Comparison of ENCODE assay signal across 26 mouse cellular contexts in the genomic region with DNA sequence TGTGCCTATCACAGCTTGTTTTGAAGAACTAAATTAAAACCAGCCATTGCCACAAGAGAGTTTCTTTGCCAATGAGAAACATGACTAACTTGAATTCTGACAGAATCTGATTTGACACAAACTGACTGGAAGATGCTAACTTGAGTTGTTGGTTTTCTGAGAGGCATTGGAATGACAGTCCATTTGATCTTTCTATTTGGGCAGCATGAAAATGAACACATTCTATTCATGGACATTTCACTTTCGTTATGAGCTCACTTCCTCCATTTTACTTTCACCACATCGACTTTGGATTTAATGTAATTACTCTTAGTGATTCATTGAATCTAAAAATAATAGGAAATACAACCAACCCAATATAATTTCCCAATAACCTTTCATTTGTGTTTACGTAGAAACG. TPM values are rescaled to one million over a fixed set of nuclear protein-coding genes. Genes with fewer than 3 reads are reported as not detected.
A peak's percentile ranks its signal among the peaks of the same experiment; 100 is the strongest.
DNase-seq lines count a peak whose midpoint lies in the region; ATAC-seq and TF ChIP-seq lines count a peak whose summit lies in the region.
"Had no signal": no experiment of that assay in that cellular context is flagged by ENCODE, and none has a peak within 500 bp of the region (broad histone marks: within the 10 kb centered on the region; RNA-seq: fewer than 3 reads in every experiment).

No protein-coding gene starts in this region.

- H3K9ac ChIP-seq in embryonic facial prominence, embryonic 11.5 days (replicated peaks; ENCODE audit: low read length): no peak overlapping the region
- H3K9ac ChIP-seq in CH12.LX (ENCODE audit: insufficient read depth, low read depth): no peak overlapping the region
- no peak overlapping the region for H3K9ac ChIP-seq in neural tube, embryonic 15.5 days (replicated peaks)
- H3K9ac ChIP-seq: embryonic facial prominence, embryonic 13.5 days; embryonic facial prominence, embryonic 15.5 days; forebrain, embryonic 12.5 days had no signal

- no peak for TF ChIP-seq RAD21 in CH12.LX (IDR thresholded peaks at IDR 0.05; ENCODE audit: low read depth, low read length)

- TF ChIP-seq POLR2A in CH12.LX (IDR thresholded peaks at IDR 0.05; ENCODE audit: low read depth, low read length): no peak

- no peak for ATAC-seq in embryonic facial prominence, embryonic 11.5 days (replicated peaks; ENCODE audit: insufficient number of reproducible peaks, low FRiP score, low TSS enrichment, low read depth)
- peak; percentile 35; the same call in 1 of the 2 replicates for ATAC-seq in granulocyte monocyte progenitor cell, adult 5-6 weeks (replicated peaks; ENCODE audit: poor library complexity, severe bottlenecking)
- no peak for ATAC-seq in neural tube, embryonic 15.5 days (ENCODE audit: low FRiP score)
- ATAC-seq: activated CD4-positive, CD25-positive, alpha-beta regulatory T cell, adult 4 months; CD4-positive, CD25-positive, alpha-beta regulatory T cell, adult 4 months; forebrain, embryonic 14.5 days; forebrain, embryonic 16.5 days; Patski had no signal

- 80% methylated on average over 4 of the region's 4 CpGs for WGBS in embryonic facial prominence, embryonic 11.5 days
- 84% methylated on average over 4 of the region's 4 CpGs for WGBS in embryonic facial prominence, embryonic 10.5 days
- WGBS in neural tube, embryonic 15.5 days: 92% methylated on average over 4 of the region's 4 CpGs

- no peak overlapping the region for H3K27ac ChIP-seq in embryonic facial prominence, embryonic 11.5 days (replicated peaks; ENCODE audit: low read depth, low read length)
- H3K27ac ChIP-seq in embryonic facial prominence, embryonic 10.5 days (replicated peaks): no peak overlapping the region
- no peak overlapping the region for H3K27ac ChIP-seq in CH12.LX (ENCODE audit: insufficient read depth, low read depth)
- no peak overlapping the region for H3K27ac ChIP-seq in neural tube, embryonic 15.5 days (replicated peaks)
- H3K27ac ChIP-seq: embryonic facial prominence, embryonic 13.5 days; embryonic facial prominence, embryonic 15.5 days; forebrain, embryonic 10.5 days; forebrain, embryonic 12.5 days had no signal

- H3K9me3 ChIP-seq in embryonic facial prominence, embryonic 11.5 days (replicated peaks; ENCODE audit: control insufficient read depth, low read length): no peaks in the 10 kb centered on the region
- H3K9me3 ChIP-seq in embryonic facial prominence, embryonic 10.5 days: no peaks in the 10 kb centered on the region
- H3K9me3 ChIP-seq in CH12.LX (replicated peaks; ENCODE audit: low read length): no peaks in the 10 kb centered on the region
- no peaks in the 10 kb centered on the region for H3K9me3 ChIP-seq in neural tube, embryonic 15.5 days (replicated peaks)
- H3K9me3 ChIP-seq: embryonic facial prominence, embryonic 13.5 days; embryonic facial prominence, embryonic 15.5 days; forebrain, embryonic 10.5 days; forebrain, embryonic 12.5 days had no signal

- peak; percentile 55 for TF ChIP-seq EP300 in CH12.LX (IDR thresholded peaks at IDR 0.05; ENCODE audit: low read length)

- no peaks in the 10 kb centered on the region for H3K4me1 ChIP-seq in embryonic facial prominence, embryonic 11.5 days (ENCODE audit: control insufficient read depth, insufficient read depth, low read length)
- no peaks in the 10 kb centered on the region for H3K4me1 ChIP-seq in embryonic facial prominence, embryonic 10.5 days
- peaks cover 2 to 7% of the 10 kb centered on the region in 2 experiments; a peak in 3 of 4 replicates for H3K4me1 ChIP-seq in CH12.LX (ENCODE audit: control insufficient read depth in 1 of 2, insufficient read depth in 2 of 2)
- no peaks in the 10 kb centered on the region for H3K4me1 ChIP-seq in neural tube, embryonic 15.5 days
- H3K4me1 ChIP-seq: embryonic facial prominence, embryonic 13.5 days; embryonic facial prominence, embryonic 15.5 days; forebrain, embryonic 10.5 days; forebrain, embryonic 12.5 days had no signal

- in situ Hi-C loops in CH12.LX (cut with MboI; ENCODE audit: low pct_ligation_motif_present, low pct_unique_long_range_greater_than_20kb, low sequenced_read_pairs): no loop called here

- TF ChIP-seq CTCF in CH12.LX (conservative IDR thresholded peaks at IDR 0.05 in 1 of 2, IDR thresholded peaks at IDR 0.05 in 1 of 2; ENCODE audit: low read depth in 2 of 2, low read length in 2 of 2): no peak

- no peak overlapping the region for H3K4me2 ChIP-seq in embryonic facial prominence, embryonic 11.5 days (ENCODE audit: low read depth, low read length)
- peak overlapping the region; percentile 44; the same call in 1 of the 2 replicates for H3K4me2 ChIP-seq in CH12.LX (ENCODE audit: insufficient read depth, low read depth, poor library complexity, severe bottlenecking)
- H3K4me2 ChIP-seq in neural tube, embryonic 15.5 days: no peak overlapping the region
- H3K4me2 ChIP-seq: embryonic facial prominence, embryonic 13.5 days; embryonic facial prominence, embryonic 15.5 days; forebrain, embryonic 12.5 days had no signal

- no peaks in the 10 kb centered on the region for H3K79me2 ChIP-seq in CH12.LX (replicated peaks; ENCODE audit: control insufficient read depth, extremely low read depth, insufficient read depth, poor library complexity, severe bottlenecking)

- H3K27me3 ChIP-seq in embryonic facial prominence, embryonic 11.5 days (ENCODE audit: control insufficient read depth, insufficient read depth, low read length): no peaks in the 10 kb centered on the region
- H3K27me3 ChIP-seq in embryonic facial prominence, embryonic 10.5 days (replicated peaks; ENCODE audit: low read depth, poor library complexity, severe bottlenecking): no peaks in the 10 kb centered on the region
- no peaks in the 10 kb centered on the region for H3K27me3 ChIP-seq in CH12.LX (replicated peaks)
- H3K27me3 ChIP-seq in neural tube, embryonic 15.5 days (replicated peaks): no peaks in the 10 kb centered on the region
- H3K27me3 ChIP-seq: embryonic facial prominence, embryonic 13.5 days; embryonic facial prominence, embryonic 15.5 days; forebrain, embryonic 12.5 days had no signal

- dilution Hi-C loops in CH12.LX (cut with MboI; ENCODE audit: extremely low pct_ligation_motif_present, extremely low pct_unique_long_range_greater_than_20kb, low sequenced_read_pairs): no loop called here

- H3K36me3 ChIP-seq in embryonic facial prominence, embryonic 11.5 days (replicated peaks; ENCODE audit: control insufficient read depth, insufficient read depth, low read depth, low read length): no peaks in the 10 kb centered on the region
- no peaks in the 10 kb centered on the region for H3K36me3 ChIP-seq in embryonic facial prominence, embryonic 10.5 days (replicated peaks)
- no peaks in the 10 kb centered on the region for H3K36me3 ChIP-seq in CH12.LX (replicated peaks in 1 of 2; ENCODE audit: control insufficient read depth in 1 of 2, insufficient read depth in 1 of 2, low read length in 1 of 2)
- no peaks in the 10 kb centered on the region for H3K36me3 ChIP-seq in neural tube, embryonic 15.5 days
- H3K36me3 ChIP-seq: embryonic facial prominence, embryonic 13.5 days; embryonic facial prominence, embryonic 15.5 days; forebrain, embryonic 10.5 days; forebrain, embryonic 12.5 days had no signal

- DNase-seq in embryonic facial prominence, embryonic 11.5 days (ENCODE audit: low spot score): peak; percentile 40
- no peak for DNase-seq in embryonic facial prominence, embryonic 10.5 days (ENCODE audit: low spot score)
- DNase-seq in CH12.LX (ENCODE audit: extremely low read depth): peak; percentile 31
- no peak for DNase-seq in kidney, adult 9 months
- DNase-seq: adrenal gland, adult 8-10 months; adrenal gland, postnatal 14 days; adrenal gland, postnatal 36 days; B cell, adult 2 months; cerebellum, adult 11-12 months; cerebellum, adult 2 months; cerebellum, adult 9-10 months; cerebellum, postnatal 10 days; cerebellum, postnatal 25 days had no signal

- H3K4me3 ChIP-seq in embryonic facial prominence, embryonic 11.5 days (ENCODE audit: low read depth, low read length): no peak overlapping the region
- no peak overlapping the region for H3K4me3 ChIP-seq in embryonic facial prominence, embryonic 10.5 days
- no peak overlapping the region for H3K4me3 ChIP-seq in CH12.LX (replicated peaks in 1 of 3; ENCODE audit: low read depth in 2 of 3, low read length in 2 of 3, poor library complexity in 1 of 3)
- H3K4me3 ChIP-seq in neural tube, embryonic 15.5 days (replicated peaks): no peak overlapping the region
- H3K4me3 ChIP-seq: embryonic facial prominence, embryonic 13.5 days; embryonic facial prominence, embryonic 15.5 days; erythroblast, embryonic 14.5 days; forebrain, embryonic 10.5 days; forebrain, embryonic 12.5 days had no signal

TF ChIP-seq in CH12.LX, 34 proteins besides CTCF, POLR2A, EP300 and RAD21 (continues in another document):
- TF ChIP-seq JUN (IDR thresholded peaks at IDR 0.05; ENCODE audit: insufficient read depth, low read depth, low read length) (0 out of 2 replicates have a peak, but pooled peaks have one; percentile 22), MEF2A (IDR thresholded peaks at IDR 0.05; ENCODE audit: borderline replicate concordance, low read depth, low read length) (peak; percentile 48; the same call in 1 of the 2 replicates), ZKSCAN1 (IDR thresholded peaks at IDR 0.05; ENCODE audit: borderline replicate concordance, low read depth, low read length) (no peak), IRF4 (IDR thresholded peaks at IDR 0.05; ENCODE audit: low read depth, low read length) (peak; percentile 59; the same call in 1 of the 2 replicates), CHD1 (IDR thresholded peaks at IDR 0.05; ENCODE audit: low read depth, low read length) (no peak)

RNA-seq across cellular contexts. Expression of a gene that starts 32.4 kb away (rescaled TPM):
- 73.9 and 83.5 TPM in 2 replicates for polyA plus RNA-seq in embryonic facial prominence, embryonic 11.5 days (2014; fragmentation: Nextera tagmentation; extraction: Ambion mirVana)
- polyA plus RNA-seq in embryonic facial prominence, embryonic 10.5 days (2016; fragmentation: Nextera tagmentation; extraction: Ambion mirVana): 63.9 and 64.3 TPM in 2 replicates
- total RNA-seq in CH12.LX (2012; rRNA removed) (35.2 and 36.3 TPM in 2 replicates), CH12.LX (2014; rRNA removed) (70.3 and 79.4 TPM in 2 replicates)
- 40.0 and 58.1 TPM in 2 replicates for polyA plus RNA-seq in CH12.LX (2012; ENCODE audit: insufficient read length, low read depth)
- total RNA-seq in granulocyte monocyte progenitor cell, adult 5-6 weeks (2014; fragmentation: Nextera tagmentation): 69.6 and 77.8 TPM in 2 replicates
- total RNA-seq in granulocyte monocyte progenitor cell, adult 5-6 weeks (2017): 82.8 and 99.8 TPM in 2 replicates
- 31.3 and 41.8 TPM in 2 replicates for polyA plus RNA-seq in neural tube, embryonic 15.5 days (2015; fragmentation: Nextera tagmentation; extraction: Ambion mirVana)

RNA-seq across cellular contexts. Expression of a gene that starts 50.7 kb away (rescaled TPM):
- 62.5 and 62.7 TPM in 2 replicates for polyA plus RNA-seq in embryonic facial prominence, embryonic 11.5 days (2014; fragmentation: Nextera tagmentation; extraction: Ambion mirVana)
- polyA plus RNA-seq in embryonic facial prominence, embryonic 10.5 days (2016; fragmentation: Nextera tagmentation; extraction: Ambion mirVana): 34.8 and 38.9 TPM in 2 replicates
- not detected in 2 replicates for total RNA-seq in CH12.LX (2012; rRNA removed)
- not detected in 2 replicates for total RNA-seq in CH12.LX (2014; rRNA removed)
- not detected in 2 replicates for polyA plus RNA-seq in CH12.LX (2012; ENCODE audit: insufficient read length, low read depth)
- total RNA-seq in granulocyte monocyte progenitor cell, adult 5-6 weeks (2014; fragmentation: Nextera tagmentation): 6.1 and 9.3 TPM in 2 replicates
- 2.6 and 4.8 TPM in 2 replicates for total RNA-seq in granulocyte monocyte progenitor cell, adult 5-6 weeks (2017)
- polyA plus RNA-seq in neural tube, embryonic 15.5 days (2015; fragmentation: Nextera tagmentation; extraction: Ambion mirVana): 29.2 and 35.9 TPM in 2 replicates
- total RNA-seq: MEL had no signal
- polyA plus RNA-seq: activated CD4-positive, CD25-positive, alpha-beta regulatory T cell, adult 4 months; CD4-positive, CD25-positive, alpha-beta regulatory T cell, adult 4 months; Patski had no signal

Comparison
In these comparisons a context has a peak if more than half of its experiments do, and no peak if none do; other contexts are left out.
1. DNase-seq: peak in embryonic facial prominence, embryonic 11.5 days (single experiment) and CH12.LX (single experiment); none in embryonic facial prominence, embryonic 10.5 days (single experiment) and kidney, adult 9 months (single experiment).
2. RNA of a gene that starts 50.7 kb away (polyA plus RNA-seq): 62.5 to 62.7 TPM in embryonic facial prominence, embryonic 11.5 days, 34.8 to 38.9 TPM in embryonic facial prominence, embryonic 10.5 days and 29.2 to 35.9 TPM in neural tube, embryonic 15.5 days; not detected in CH12.LX; every median in the first group is over 10 times any median in the second.